Mouse (Mus musculus): Measurements from ENCODE around the gene Lrrc66.

- no peak for TF ChIP-seq KAT2A (IDR thresholded peaks at IDR 0.05; ENCODE audit: insufficient replicate concordance, low read length)
- no peak for TF ChIP-seq CTCF (conservative IDR thresholded peaks at IDR 0.05 in 1 of 2, IDR thresholded peaks at IDR 0.05 in 1 of 2; ENCODE audit: low read depth in 2 of 2, low read length in 2 of 2)
- no peak for TF ChIP-seq RAD21 (IDR thresholded peaks at IDR 0.05; ENCODE audit: low read depth, low read length)
- TF ChIP-seq MAFK (IDR thresholded peaks at IDR 0.05; ENCODE audit: insufficient replicate concordance, low read length) = no peak
- TF ChIP-seq RCOR1 (conservative IDR thresholded peaks at IDR 0.05; ENCODE audit: low read depth, low read length) = no peak
- TF ChIP-seq CHD2 (IDR thresholded peaks at IDR 0.05; ENCODE audit: low read length) = no peak
- no peak for TF ChIP-seq TBP (conservative IDR thresholded peaks at IDR 0.05; ENCODE audit: low read depth, low read length)
- TF ChIP-seq POLR2A (IDR thresholded peaks at IDR 0.05; ENCODE audit: low read depth, low read length) = no peak
Observed at GRCm38 (mm10) chr5:73666695-73667094, 34.4 kb upstream of the Lrrc66 start.

Measured in CH12.LX (cell line).